Mouse (Mus musculus) myocyte (in vitro differentiated cells): ENCODE measurements around the gene Myo10. TPM values are rescaled to one million over a fixed set of nuclear protein-coding genes. Genes with fewer than 3 reads are reported as not detected.

Experiments used
- H3K27me3 ChIP-seq: one replicate; pipeline ENCODE4 v1.6.1; 2011; ENCODE audit not compliant: control insufficient read depth, insufficient read depth, insufficient read length
- H3K36me3 ChIP-seq: one replicate; pipeline ENCODE4 v1.6.1; 2011; ENCODE audit not compliant: control insufficient read depth, insufficient read depth
- H3K4me2 ChIP-seq: one replicate; pipeline ENCODE4 v1.6.1; 2011; ENCODE audit warnings: low read depth, control low read depth
- H3K4me3 ChIP-seq: one replicate; pipeline ENCODE4 v1.5.1; 2011; ENCODE audit warnings: mild to moderate bottlenecking, control low read depth, moderate library complexity
- H3K79me2 ChIP-seq: one replicate; pipeline ENCODE4 v1.6.1; 2011; ENCODE audit not compliant: control insufficient read depth, insufficient read depth
- H3ac ChIP-seq: one replicate; pipeline ENCODE4 v1.6.1; 2011; ENCODE audit not compliant: control insufficient read depth, insufficient read length
- CEBPB ChIP-seq: IDR thresholded peaks from 2 replicates; pipeline ENCODE4 v1.6.1; 2011; ENCODE audit warnings: mild to moderate bottlenecking, moderate library complexity; ENCODE audit not compliant: poor library complexity, insufficient read depth, severe bottlenecking
- E2F4 ChIP-seq: IDR thresholded peaks from one replicate; pipeline ENCODE4 v1.6.1; 2011; ENCODE audit warnings: mild to moderate bottlenecking, control low read depth, moderate library complexity; ENCODE audit not compliant: insufficient read depth
- MAX ChIP-seq: IDR thresholded peaks from one replicate; pipeline ENCODE4 v1.6.1; 2011; ENCODE audit warnings: low read depth, mild to moderate bottlenecking, control low read depth
- MYOD1 ChIP-seq, 3 experiments: IDR thresholded peaks; one replicate each; pipeline ENCODE4 v1.6.1; 2011; ENCODE audit warnings: control low read depth in 2 of 3, low read depth in 2 of 3, mild to moderate bottlenecking in 2 of 3, moderate library complexity in 1 of 3; ENCODE audit not compliant: insufficient read length in 2 of 3, control insufficient read depth in 1 of 3
- MYOG ChIP-seq, 3 experiments: IDR thresholded peaks; one replicate each; pipeline ENCODE4 v1.6.1; 2011; ENCODE audit warnings: control low read depth in 2 of 3, low read depth in 2 of 3, mild to moderate bottlenecking in 2 of 3; ENCODE audit not compliant: insufficient read length in 2 of 3, control insufficient read depth in 1 of 3, insufficient read depth in 1 of 3
- POLR2A ChIP-seq: IDR thresholded peaks from one replicate; pipeline ENCODE4 v1.6.1; 2011; ENCODE audit warnings: low read depth, mild to moderate bottlenecking, control low read depth, moderate library complexity; ENCODE audit not compliant: insufficient read length
- POLR2AphosphoS2 ChIP-seq: IDR thresholded peaks from one replicate; pipeline ENCODE4 v1.6.1; 2011; ENCODE audit warnings: low read depth, control low read depth; ENCODE audit not compliant: insufficient read length
- REST ChIP-seq: IDR thresholded peaks from one replicate; pipeline ENCODE4 v1.6.1; 2011; ENCODE audit warnings: mild to moderate bottlenecking, control low read depth, moderate library complexity; ENCODE audit not compliant: insufficient read depth, insufficient read length
- SRF ChIP-seq: IDR thresholded peaks from one replicate; pipeline ENCODE4 v1.6.1; 2011; ENCODE audit warnings: low read depth; ENCODE audit not compliant: control insufficient read depth, insufficient read length
- TCF12 ChIP-seq: IDR thresholded peaks from one replicate; pipeline ENCODE4 v1.6.1; 2011; ENCODE audit warnings: mild to moderate bottlenecking, control low read depth; ENCODE audit not compliant: poor library complexity, insufficient read depth, severe bottlenecking
- TCF3 ChIP-seq: IDR thresholded peaks from one replicate; pipeline ENCODE4 v1.6.1; 2011; ENCODE audit warnings: low read depth, control low read depth; ENCODE audit not compliant: insufficient read length
- USF1 ChIP-seq: IDR thresholded peaks from one replicate; pipeline ENCODE4 v1.6.1; 2011; ENCODE audit warnings: low read depth, mild to moderate bottlenecking, control low read depth, moderate library complexity
- polyA plus RNA-seq: library from polyadenylated mRNA; unstranded; fragments of >200 nt; fragmentation: generic; extraction: Trizol; gene quantifications from one replicate; pipeline ENCODE4 v1.2.1, GENCODE M21; 2012; ENCODE audit warnings: missing spikeins

The Myo10 gene
- 71.4 TPM for polyA plus RNA-seq

DNA sequence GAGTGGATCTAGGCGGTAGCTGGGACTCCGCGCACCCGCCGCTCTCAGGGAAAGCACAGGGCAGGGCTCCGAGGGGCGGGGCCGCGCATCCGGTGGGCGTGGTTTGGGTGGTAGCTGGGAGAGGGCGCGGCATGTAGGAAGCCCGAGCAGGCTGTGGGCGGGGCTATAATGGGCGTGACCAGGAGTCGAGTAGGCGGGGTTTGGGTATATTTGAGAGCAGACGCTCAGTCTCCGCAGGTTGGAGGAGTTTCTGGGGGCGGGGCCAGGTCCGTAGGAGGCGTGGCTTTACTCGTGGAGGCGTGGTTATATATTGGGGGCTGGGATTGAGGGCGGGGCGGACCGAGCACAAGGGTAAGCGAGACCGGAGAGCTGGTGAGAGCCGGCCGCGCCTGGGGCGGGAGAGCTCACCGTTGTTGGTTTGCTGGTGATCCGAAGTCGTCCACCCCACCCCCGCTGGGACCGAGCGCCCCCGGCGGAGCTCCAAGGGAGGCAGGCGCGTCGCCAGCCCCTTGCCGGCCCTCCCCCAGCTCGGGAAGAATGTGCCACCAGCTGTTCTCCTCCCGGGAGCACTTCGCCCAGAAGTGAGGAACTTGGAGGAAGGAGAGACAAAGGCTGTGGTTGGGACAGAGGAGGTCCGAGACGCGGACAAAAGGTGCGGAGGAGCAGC lies at the start of gene Myo10:
Gene Myo10, plus strand, starts transcription at position 326 of the 667 bp plus-strand sequence.
- H3ac ChIP-seq: peak within 1 kb of the TSS; percentile 61
- TF ChIP-seq MYOD1 (IDR thresholded peaks at IDR 0.05; ENCODE audit: control insufficient read depth in 1 of 3, insufficient read length in 2 of 3, low read depth in 2 of 3) (peak in 2 of 3 experiments; percentile 84 to 92), POLR2A (peak; percentile 93), TCF3 (peak; percentile 45), E2F4 (no peak), CEBPB (no peak), MAX (no peak), MYOG (IDR thresholded peaks at IDR 0.05; ENCODE audit: control insufficient read depth in 1 of 3, insufficient read depth in 1 of 3, insufficient read length in 2 of 3, low read depth in 2 of 3) (peak; percentile 84 to 98 (median 87)), TCF12 (peak; percentile 86), REST (no peak), USF1 (no peak), SRF (peak; percentile 48), POLR2AphosphoS2 (peak; percentile 99)
- H3K4me3 ChIP-seq: peak within 1 kb of the TSS; percentile 88
- peak within 1 kb of the TSS; percentile 92 for H3K4me2 ChIP-seq
- peaks cover 44% of the 10 kb centered on the region for H3K79me2 ChIP-seq
- no peaks in the 10 kb centered on the region for H3K27me3 ChIP-seq
- H3K36me3 ChIP-seq: peaks cover 4% of the 10 kb centered on the region

DNA sequence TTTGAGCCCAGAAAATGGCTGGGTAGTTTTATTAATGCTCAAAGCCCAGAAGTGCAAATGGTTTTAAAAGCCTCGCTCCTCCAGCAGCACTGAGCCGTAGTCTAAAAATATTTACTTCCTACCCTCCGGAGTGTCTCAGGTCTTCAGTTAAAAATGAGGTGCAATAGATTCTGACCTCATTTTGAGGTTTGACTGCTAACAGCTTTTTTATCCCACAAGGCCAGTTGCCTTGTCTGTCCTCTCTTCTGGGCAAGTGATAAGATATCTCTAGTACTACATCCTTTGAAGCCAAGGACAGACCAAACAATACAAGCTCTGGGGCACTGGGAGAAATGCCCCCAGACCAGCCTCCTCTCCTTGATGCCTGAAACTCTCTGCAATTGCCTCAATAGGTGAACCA lies 49.2 kb upstream of the Myo10 start:
- H3K27me3 ChIP-seq: no peaks in the 10 kb centered on the region

DNA sequence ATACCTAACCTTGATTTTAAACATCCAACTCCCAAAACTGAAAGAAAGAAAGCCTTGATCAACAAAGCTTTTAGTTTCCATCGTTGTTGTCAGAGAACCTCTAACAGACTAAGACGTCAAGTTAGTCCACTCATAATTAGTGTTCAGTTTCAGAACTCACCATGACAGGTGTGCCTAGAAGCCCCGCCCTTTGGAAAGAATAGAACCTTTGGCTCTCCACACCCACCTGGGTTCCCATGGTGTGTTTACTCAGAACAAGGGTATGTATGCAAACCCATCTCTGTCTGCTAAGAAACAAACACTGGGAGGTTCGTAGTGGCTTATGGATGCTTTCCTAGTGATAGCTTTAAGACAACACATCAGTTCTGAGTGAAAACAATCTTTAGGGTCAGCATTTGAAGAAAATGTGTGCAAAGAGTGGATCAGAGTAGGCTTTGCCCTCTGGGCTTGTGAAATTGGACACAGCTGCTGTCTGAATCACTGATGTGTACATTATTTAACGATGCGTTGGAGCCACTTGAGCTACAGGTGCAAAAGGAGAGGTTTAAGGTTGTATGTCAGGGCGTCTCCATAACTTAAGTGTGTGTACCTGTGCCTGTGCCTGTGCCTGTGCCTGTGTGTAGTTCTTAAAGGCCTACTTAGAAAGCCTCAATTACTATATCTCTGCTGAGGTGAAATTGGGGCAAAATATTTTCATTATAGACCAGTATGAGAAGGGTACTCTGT lies 48.3 kb upstream of the Myo10 start:
- no peaks in the 10 kb centered on the region for H3K79me2 ChIP-seq

More for the DNA sequence above, 49.2 kb upstream of the Myo10 start:
- TF ChIP-seq SRF (no peak), TCF3 (no peak), POLR2AphosphoS2 (no peak), MYOD1 (IDR thresholded peaks at IDR 0.05; ENCODE audit: control insufficient read depth in 1 of 3, insufficient read length in 2 of 3, low read depth in 2 of 3) (no peak), E2F4 (no peak), MYOG (IDR thresholded peaks at IDR 0.05; ENCODE audit: control insufficient read depth in 1 of 3, insufficient read depth in 1 of 3, insufficient read length in 2 of 3, low read depth in 2 of 3) (no peak), MAX (no peak), TCF12 (no peak), CEBPB (no peak), POLR2A (no peak), REST (no peak), USF1 (no peak)
- Histone ChIP-seq H3K4me3 (no peak overlapping the region), H3K79me2 (no peaks in the 10 kb centered on the region), H3K4me2 (no peak overlapping the region), H3ac (no peak overlapping the region), H3K36me3 (no peaks in the 10 kb centered on the region)

DNA sequence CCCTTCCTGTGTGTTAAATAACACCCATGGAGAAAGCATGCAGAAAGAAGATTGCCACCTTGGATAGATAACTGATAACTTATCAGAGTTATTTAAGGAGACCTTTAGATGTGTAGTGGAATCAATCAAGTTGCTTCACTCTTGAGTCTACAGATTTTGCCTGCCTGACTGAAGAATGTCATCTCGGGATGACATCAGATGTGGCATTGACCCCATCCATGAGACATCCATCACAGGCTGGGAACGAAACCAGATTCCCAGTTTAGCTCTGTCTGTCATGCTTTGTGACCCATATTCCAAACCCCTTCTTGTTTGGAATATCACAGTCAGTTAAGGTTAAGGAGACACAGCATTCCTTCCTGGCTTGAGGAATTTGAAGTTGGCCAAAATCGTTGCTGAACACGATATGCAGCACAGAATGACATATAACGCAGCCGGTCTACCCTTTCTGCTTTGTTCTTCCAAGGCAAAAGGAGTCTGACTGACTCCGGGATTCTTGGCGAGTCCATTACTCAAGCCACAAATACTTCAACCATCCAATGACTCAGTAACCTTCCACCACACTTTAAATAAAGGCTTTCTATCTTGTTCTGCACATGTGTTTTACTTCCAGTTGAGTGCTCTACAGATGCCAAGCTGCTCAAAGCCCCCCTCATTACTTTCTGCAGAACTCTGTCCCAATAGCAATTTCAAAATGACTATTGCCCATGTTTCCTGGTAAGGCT lies 44.8 kb upstream of the Myo10 start:
- Histone ChIP-seq H3K36me3 (no peaks in the 10 kb centered on the region), H3K27me3 (no peaks in the 10 kb centered on the region), H3K4me2 (peak overlapping the region; percentile 82), H3ac (no peak overlapping the region), H3K4me3 (no peak overlapping the region), H3K79me2 (no peaks in the 10 kb centered on the region)
- TF ChIP-seq MYOD1 (IDR thresholded peaks at IDR 0.05; ENCODE audit: control insufficient read depth in 1 of 3, insufficient read length in 2 of 3, low read depth in 2 of 3) (peak in 1 of 3 experiments; percentile 2), POLR2AphosphoS2 (no peak), USF1 (peak; percentile 5), E2F4 (no peak), POLR2A (no peak), SRF (no peak), CEBPB (0 out of 2 replicates have a peak, but pooled peaks have one; percentile 20), MYOG (IDR thresholded peaks at IDR 0.05; ENCODE audit: control insufficient read depth in 1 of 3, insufficient read depth in 1 of 3, insufficient read length in 2 of 3, low read depth in 2 of 3) (no peak), TCF12 (no peak), TCF3 (no peak), REST (no peak), MAX (peak; percentile 9)

More for the DNA sequence above, 48.3 kb upstream of the Myo10 start:
- Histone ChIP-seq H3K4me3 (no peak overlapping the region), H3K27me3 (no peaks in the 10 kb centered on the region), H3K4me2 (no peak overlapping the region), H3ac (no peak overlapping the region), H3K36me3 (no peaks in the 10 kb centered on the region)
- no peak for TF ChIP-seq TCF3
- no peak for TF ChIP-seq MYOD1 (IDR thresholded peaks at IDR 0.05; ENCODE audit: control insufficient read depth in 1 of 3, insufficient read length in 2 of 3, low read depth in 2 of 3)
- TF ChIP-seq POLR2AphosphoS2: no peak
- no peak for TF ChIP-seq CEBPB
- no peak for TF ChIP-seq POLR2A
- TF ChIP-seq MYOG (IDR thresholded peaks at IDR 0.05; ENCODE audit: control insufficient read depth in 1 of 3, insufficient read depth in 1 of 3, insufficient read length in 2 of 3, low read depth in 2 of 3): no peak
- no peak for TF ChIP-seq TCF12
- no peak for TF ChIP-seq USF1
- TF ChIP-seq E2F4: no peak
- no peak for TF ChIP-seq REST
- TF ChIP-seq SRF: no peak
